Mouse (Mus musculus) gastrocnemius, adult 2 months (tissue): ENCODE data around the gene Bcar1. TPM values are rescaled to one million over a fixed set of nuclear protein-coding genes. Genes with fewer than 3 reads are reported as not detected.

Source experiments
- DNase-seq: peaks from one replicate; pipeline ENCODE4 v3.0.0; 2022
- H3K27ac ChIP-seq: fragments of 200-600 bp; 2 replicates; pipeline ENCODE4 v1.8.1; 2022; ENCODE audit warnings: mild to moderate bottlenecking
- H3K4me3 ChIP-seq: fragments of 200-600 bp; 2 replicates; pipeline ENCODE4 v1.8.1; 2022; ENCODE audit warnings: mild to moderate bottlenecking, moderate library complexity
- CTCF ChIP-seq: fragments of 200-600 bp; IDR thresholded peaks from 2 replicates; pipeline ENCODE4 v1.8.1; 2022; ENCODE audit warnings: antibody characterized with exemption, mild to moderate bottlenecking, moderate library complexity
- intact Hi-C: fragments of 180-260 bp; cut with DNase I; formaldehyde crosslinking; loops from one replicate; pipeline ENCODE4 v1.15.1; 2025
- total RNA-seq, 2 experiments: library from RNA; stranded (reverse); gene quantifications; 2 replicates each; pipeline ENCODE4 v1.2.3; 2021

The Bcar1 gene
- total RNA-seq, 2 experiments from 2014 or later: 10.8 to 12.6 TPM

DNA sequence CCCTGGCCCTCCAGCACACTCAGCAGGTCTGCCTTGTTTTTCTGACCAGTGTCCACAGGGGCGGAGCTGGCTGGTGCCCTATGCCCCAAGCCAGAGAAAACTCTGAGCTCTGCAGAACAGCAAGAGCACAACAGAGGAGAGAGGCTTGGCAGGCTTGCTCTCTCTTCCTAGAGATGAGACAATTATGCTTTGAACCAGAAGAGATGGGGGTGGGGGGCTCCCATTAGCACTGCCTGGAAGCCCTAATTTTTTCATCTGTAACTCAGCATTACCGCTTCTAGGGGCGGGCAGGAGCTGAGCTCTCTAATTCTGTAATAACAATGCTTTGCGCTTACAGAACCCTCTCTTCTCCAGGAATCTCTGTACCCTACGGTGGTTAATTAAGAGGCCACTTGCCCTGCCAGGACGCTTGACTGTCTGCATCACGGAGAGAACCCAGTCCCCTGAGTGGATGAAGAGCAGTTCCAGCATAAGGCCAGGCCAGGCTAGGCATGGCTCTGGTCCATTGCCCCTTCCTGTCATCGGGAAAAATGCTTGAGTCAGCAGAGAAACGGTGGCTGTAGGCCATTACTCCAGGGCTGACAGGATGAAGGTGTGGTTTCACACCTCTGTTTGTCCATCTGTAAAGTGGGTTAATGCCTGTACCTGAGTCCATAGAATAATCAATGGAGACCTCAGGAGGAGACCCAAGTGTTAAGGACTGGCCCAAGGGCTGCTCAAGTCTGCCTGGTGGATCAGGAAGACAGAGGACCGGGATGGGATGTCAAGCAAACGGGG lies 1.2 kb downstream of the Bcar1 start:
- peak overlapping the region; percentile 90 for H3K4me3 ChIP-seq
- peak; percentile 39 for DNase-seq
- peak overlapping the region; percentile 94 for H3K27ac ChIP-seq
- intact Hi-C loops: no loop called here
- no peak for TF ChIP-seq CTCF

DNA sequence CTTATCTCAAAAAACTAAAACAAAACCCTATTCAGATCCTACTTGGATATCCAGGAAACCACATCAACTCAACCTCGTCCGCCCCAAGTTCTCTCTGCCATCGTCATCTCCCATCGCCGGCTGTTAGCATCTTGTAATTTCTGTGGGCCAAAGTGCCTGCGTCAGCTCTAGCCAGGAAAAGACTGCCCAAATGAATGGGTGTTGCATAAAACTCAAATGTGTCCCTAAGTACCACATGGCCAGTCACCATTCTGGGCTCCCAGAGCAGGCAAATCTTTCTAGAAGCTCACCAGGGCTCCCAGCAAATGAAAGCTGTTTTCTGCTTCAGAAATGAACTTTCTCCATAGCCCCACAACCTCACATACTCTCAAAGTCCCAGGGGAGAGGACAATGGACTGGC lies 2.1 kb downstream of the Bcar1 start:
- DNase-seq: no peak
- no peak for TF ChIP-seq CTCF
- intact Hi-C loops: no loop called here
- H3K27ac ChIP-seq: peak overlapping the region; percentile 94
- H3K4me3 ChIP-seq: peak overlapping the region; percentile 90

DNA sequence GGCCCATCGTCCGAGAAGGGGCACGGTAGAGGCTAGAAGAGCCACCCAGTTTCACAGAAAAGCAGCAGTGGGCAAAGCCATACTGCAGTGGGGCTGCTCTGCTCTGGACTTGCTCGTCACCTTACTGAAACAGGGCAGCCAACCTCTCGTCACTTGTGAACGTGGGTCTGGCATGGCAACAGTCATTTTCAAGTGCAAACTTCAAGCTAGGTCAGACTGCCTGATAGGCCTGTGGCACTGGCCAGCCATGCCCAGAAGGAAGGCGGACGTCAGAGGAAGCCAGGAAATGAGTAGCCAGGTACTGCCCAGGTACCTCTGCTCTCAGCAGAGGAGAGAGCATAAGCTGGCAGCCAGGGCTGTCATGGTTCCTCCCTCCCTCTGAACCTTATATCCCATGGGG lies 2.6 kb downstream of the Bcar1 start:
- intact Hi-C loops: no loop called here
- no peak for TF ChIP-seq CTCF
- H3K4me3 ChIP-seq: peak overlapping the region; percentile 90
- peak overlapping the region; percentile 94 for H3K27ac ChIP-seq
- DNase-seq: no peak

- DNase-seq: peak; percentile 64
- no peak for TF ChIP-seq CTCF
- Histone ChIP-seq H3K4me3 (no peak overlapping the region), H3K27ac (peak overlapping the region; percentile 94)
- intact Hi-C loops: no loop called here
Measured at GRCm38 (mm10) chr8:111740301-111740711, 3.3 kb downstream of the Bcar1 start.

- peak; percentile 34 for TF ChIP-seq CTCF
- intact Hi-C loops: no loop called here
- Histone ChIP-seq H3K4me3 (0 out of 2 replicates have a peak overlapping the region, but pooled peaks have one; percentile 0), H3K27ac (peak overlapping the region; percentile 94)
- no peak for DNase-seq
Measured at GRCm38 (mm10) chr8:111739604-111740003, 4.0 kb downstream of the Bcar1 start.

GRCm38 (mm10) chr8:111738867-111739266 lies 4.7 kb downstream of the Bcar1 start:
- intact Hi-C loops: no loop called here
- Histone ChIP-seq H3K27ac (peak overlapping the region; percentile 94), H3K4me3 (no peak overlapping the region)
- no peak for DNase-seq
- no peak for TF ChIP-seq CTCF

- intact Hi-C loops: no loop called here
- Histone ChIP-seq H3K27ac (peak overlapping the region; percentile 97), H3K4me3 (no peak overlapping the region)
- peak; percentile 23 for DNase-seq
- no peak for TF ChIP-seq CTCF
Measured at GRCm38 (mm10) chr8:111736321-111736720, 7.3 kb downstream of the Bcar1 start.

GRCm38 (mm10) chr8:111735791-111736190 lies 7.8 kb downstream of the Bcar1 start:
- H3K4me3 ChIP-seq: peak overlapping the region; percentile 54

GRCm38 (mm10) chr8:111735335-111735761 lies 8.3 kb downstream of the Bcar1 start:
- 0 out of 2 replicates have a peak, but pooled peaks have one; percentile 10 for TF ChIP-seq CTCF
- intact Hi-C loops: no loop called here
- Histone ChIP-seq H3K27ac (peak overlapping the region; percentile 97), H3K4me3 (peak overlapping the region; percentile 54)
- DNase-seq: no peak

More at GRCm38 (mm10) chr8:111735791-111736190, 7.8 kb downstream of the Bcar1 start:
- intact Hi-C loops: no loop called here
- H3K27ac ChIP-seq: peak overlapping the region; percentile 97
- no peak for TF ChIP-seq CTCF
- DNase-seq: no peak

GRCm38 (mm10) chr8:111734244-111734960 lies 9.2 kb downstream of the Bcar1 start:
- peak overlapping the region; percentile 97 for H3K27ac ChIP-seq
- DNase-seq: peak; percentile 16
- intact Hi-C loops: no loop called here
- peak overlapping the region; percentile 54 for H3K4me3 ChIP-seq
- TF ChIP-seq CTCF: no peak

- DNase-seq: peak; percentile 24
- TF ChIP-seq CTCF: no peak
- intact Hi-C loops: no loop called here
- peak overlapping the region; percentile 97 for H3K27ac ChIP-seq
- H3K4me3 ChIP-seq: no peak overlapping the region
Measured at GRCm38 (mm10) chr8:111733581-111734243, 9.9 kb downstream of the Bcar1 start.

DNA sequence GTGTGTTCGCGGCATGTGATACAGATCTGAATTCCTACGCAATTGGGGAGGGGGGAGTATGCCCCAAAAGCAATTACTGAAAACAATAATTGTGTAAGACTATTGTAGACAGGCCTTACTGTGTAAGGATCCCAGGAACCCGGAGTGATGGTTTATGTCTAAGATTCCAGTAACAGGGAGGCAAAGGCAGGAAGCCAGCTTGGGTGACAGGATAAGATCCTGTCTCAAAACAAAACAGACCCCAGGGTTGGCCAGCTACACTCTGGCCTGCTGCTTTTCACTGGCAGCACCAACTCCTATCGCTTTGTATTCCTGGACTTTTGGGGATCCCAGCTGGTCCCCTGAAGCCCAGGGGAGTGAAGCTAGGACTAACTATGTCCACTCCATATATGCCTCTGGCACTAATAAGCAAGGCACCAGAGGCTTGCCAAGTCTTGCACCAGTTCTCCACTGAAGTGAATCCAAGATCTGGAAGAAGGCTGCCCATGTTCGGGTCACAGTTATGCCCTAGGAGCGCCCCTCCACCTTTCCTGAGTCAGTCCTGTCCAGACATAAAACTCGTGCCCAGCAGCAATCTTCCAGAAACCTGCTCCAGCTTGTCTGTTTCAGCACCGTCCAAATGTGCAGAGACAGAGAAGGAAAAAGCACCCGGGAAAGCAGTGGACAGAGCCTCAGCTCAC lies 11.1 kb downstream of the Bcar1 start:
- intact Hi-C loops: no loop called here
- DNase-seq: peak; percentile 43
- peak overlapping the region; percentile 97 for H3K27ac ChIP-seq

More for the DNA sequence above, 11.1 kb downstream of the Bcar1 start:
- peak overlapping the region; percentile 93 for H3K4me3 ChIP-seq
- no peak for TF ChIP-seq CTCF
